Mouse (Mus musculus): ENCODE data around the gene Trpv2. TPM values are rescaled to one million over a fixed set of nuclear protein-coding genes. Genes with fewer than 3 reads are reported as not detected.

Gene Trpv2
- total and polyA plus RNA-seq, 3 experiments: 30.0 to 30.4 TPM; not detected in 1

DNA sequence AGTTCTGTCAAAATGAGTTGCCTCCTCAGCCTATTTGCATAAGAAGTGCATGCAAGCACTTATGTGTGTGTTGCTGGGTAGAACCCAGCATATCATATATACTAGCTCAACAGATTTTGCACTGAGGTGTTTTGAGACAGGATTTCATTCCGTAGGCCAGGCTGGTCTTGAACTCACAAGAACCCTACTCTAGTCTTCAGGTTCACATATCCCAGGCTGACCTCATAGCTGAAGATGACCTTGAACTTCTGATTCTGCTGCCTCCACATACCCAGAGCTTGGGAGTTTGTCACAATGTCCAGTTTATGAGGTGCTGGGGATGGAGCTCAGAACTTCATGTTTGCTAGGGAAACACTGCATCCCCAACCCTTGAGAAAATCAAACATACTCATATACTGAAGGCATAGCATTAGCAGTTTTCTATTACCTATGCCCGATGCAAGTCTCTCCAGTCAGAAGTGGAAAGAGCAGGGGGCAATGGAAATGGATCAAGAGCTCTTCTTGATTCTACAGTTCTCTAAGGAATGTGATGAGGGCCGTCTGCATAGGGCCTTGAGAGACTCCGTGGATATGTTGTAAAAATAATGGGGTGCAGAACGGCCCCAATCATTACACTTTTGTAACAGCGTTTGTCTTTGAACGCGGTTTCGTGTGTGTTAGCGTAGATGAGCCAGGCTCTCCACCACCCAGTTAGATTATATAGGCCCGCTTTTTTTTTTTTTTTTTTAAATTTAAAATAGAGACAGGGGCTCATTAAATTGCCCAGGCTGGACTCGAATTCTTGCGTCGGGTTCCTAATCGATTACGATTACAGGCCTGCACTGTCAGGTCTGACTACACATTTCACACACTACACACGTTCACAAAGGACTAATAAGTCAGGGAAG lies 27.7 kb downstream of the Trpv2 start:
- Histone ChIP-seq H3K9me3 (replicated peaks; ENCODE audit: insufficient read depth, low read length) (no peaks in the 10 kb centered on the region), H3K27ac (ENCODE audit: control insufficient read depth, low read depth, low read length) (peak overlapping the region; percentile 92), H3K4me3 (ENCODE audit: control insufficient read depth in 1 of 2, insufficient read depth in 1 of 2, low read depth in 2 of 2, low read length in 2 of 2) (peak overlapping the region; percentile 25 to 44), H3K4me1 (ENCODE audit: control insufficient read depth in 1 of 2, insufficient read depth in 2 of 2, low read length in 2 of 2) (peaks cover 0 to 13% of the 10 kb centered on the region in 2 experiments; a peak in 2 of 4 replicates), H3K36me3 (ENCODE audit: control insufficient read depth in 1 of 2, insufficient read depth in 2 of 2, low read length in 2 of 2) (peaks cover 12 to 26% of the 10 kb centered on the region in 2 experiments), H3K9ac (ENCODE audit: control insufficient read depth, low read depth, low read length, poor library complexity, severe bottlenecking) (peak overlapping the region; percentile 89), H3K27me3 (ENCODE audit: control insufficient read depth in 1 of 2, insufficient read depth in 2 of 2, low read length in 2 of 2) (no peaks in the 10 kb centered on the region), H3K79me2 (ENCODE audit: control insufficient read depth, insufficient read depth, low read length, poor library complexity) (peaks cover 25% of the 10 kb centered on the region)
- DNase-seq (ENCODE audit: low read depth, low spot score): no peak
- TF ChIP-seq USF1 (IDR thresholded peaks at IDR 0.05; ENCODE audit: low read depth, low read length): no peak
- TF ChIP-seq ZKSCAN1 (IDR thresholded peaks at IDR 0.05; ENCODE audit: low read depth, low read length): no peak
- TF ChIP-seq MAZ (IDR thresholded peaks at IDR 0.05; ENCODE audit: low read depth, low read length): no peak
- no peak for TF ChIP-seq CTCF (IDR thresholded peaks at IDR 0.05 in 2 of 3, conservative IDR thresholded peaks at IDR 0.05 in 1 of 3; ENCODE audit: control insufficient read depth in 1 of 3, insufficient read depth in 1 of 3, low read depth in 2 of 3, low read length in 3 of 3, poor library complexity in 1 of 3, severe bottlenecking in 1 of 3)
- no peak for TF ChIP-seq CHD2 (IDR thresholded peaks at IDR 0.05; ENCODE audit: low read length)
- TF ChIP-seq SIN3A (IDR thresholded peaks at IDR 0.05; ENCODE audit: low read length): no peak
- TF ChIP-seq UBTF (IDR thresholded peaks at IDR 0.05; ENCODE audit: borderline replicate concordance, insufficient read depth, low read depth, low read length): 0 out of 2 replicates have a peak, but pooled peaks have one; percentile 76
- no peak for TF ChIP-seq GABPA (IDR thresholded peaks at IDR 0.05; ENCODE audit: low read depth, low read length)
- TF ChIP-seq TCF12 (IDR thresholded peaks at IDR 0.05; ENCODE audit: low read depth, low read length): no peak
- no peak for TF ChIP-seq E2F4 (IDR thresholded peaks at IDR 0.05; ENCODE audit: borderline replicate concordance, low read depth, low read length)
- TF ChIP-seq MAX (IDR thresholded peaks at IDR 0.05; ENCODE audit: low read length): no peak
- TF ChIP-seq GATA1 (IDR thresholded peaks at IDR 0.05; ENCODE audit: low read depth, low read length): no peak
- no peak for TF ChIP-seq POLR2AphosphoS5 (IDR thresholded peaks at IDR 0.05; ENCODE audit: borderline replicate concordance, low read depth, low read length)
- TF ChIP-seq NELFE (IDR thresholded peaks at IDR 0.05; ENCODE audit: low read depth, low read length): no peak
- TF ChIP-seq CHD1 (IDR thresholded peaks at IDR 0.05; ENCODE audit: low read depth, low read length): no peak
- peak; percentile 34 to 90; a peak in 2 of 4 replicates for TF ChIP-seq POLR2A (IDR thresholded peaks at IDR 0.05; ENCODE audit: control insufficient read depth in 1 of 2, insufficient read depth in 1 of 2, low read depth in 1 of 2, low read length in 2 of 2, poor library complexity in 1 of 2)
- 0 out of 2 replicates have a peak, but pooled peaks have one; percentile 11 for TF ChIP-seq TBP (IDR thresholded peaks at IDR 0.05; ENCODE audit: low read depth, low read length)
- no peak for TF ChIP-seq MYC (IDR thresholded peaks at IDR 0.05; ENCODE audit: low read depth, low read length)
- no peak for TF ChIP-seq MXI1 (IDR thresholded peaks at IDR 0.05; ENCODE audit: low read depth, low read length)
- no peak for TF ChIP-seq ETS1 (IDR thresholded peaks at IDR 0.05; ENCODE audit: low read depth, low read length)
- TF ChIP-seq TAL1 (IDR thresholded peaks at IDR 0.05; ENCODE audit: low read length): no peak
- TF ChIP-seq USF2 (IDR thresholded peaks at IDR 0.05; ENCODE audit: borderline replicate concordance in 1 of 2, insufficient read depth in 1 of 2, low read depth in 1 of 2, low read length in 2 of 2): no peak
- no peak for TF ChIP-seq BHLHE40 (IDR thresholded peaks at IDR 0.05; ENCODE audit: borderline replicate concordance, low read depth, low read length)
- TF ChIP-seq POLR2AphosphoS2 (IDR thresholded peaks at IDR 0.05; ENCODE audit: low read length): no peak
- TF ChIP-seq RCOR1 (IDR thresholded peaks at IDR 0.05; ENCODE audit: low read depth, low read length): no peak
- TF ChIP-seq MYB (IDR thresholded peaks at IDR 0.05; ENCODE audit: low read depth, low read length): no peak

Measured in MEL (cell line).